In the genomic region with DNA sequence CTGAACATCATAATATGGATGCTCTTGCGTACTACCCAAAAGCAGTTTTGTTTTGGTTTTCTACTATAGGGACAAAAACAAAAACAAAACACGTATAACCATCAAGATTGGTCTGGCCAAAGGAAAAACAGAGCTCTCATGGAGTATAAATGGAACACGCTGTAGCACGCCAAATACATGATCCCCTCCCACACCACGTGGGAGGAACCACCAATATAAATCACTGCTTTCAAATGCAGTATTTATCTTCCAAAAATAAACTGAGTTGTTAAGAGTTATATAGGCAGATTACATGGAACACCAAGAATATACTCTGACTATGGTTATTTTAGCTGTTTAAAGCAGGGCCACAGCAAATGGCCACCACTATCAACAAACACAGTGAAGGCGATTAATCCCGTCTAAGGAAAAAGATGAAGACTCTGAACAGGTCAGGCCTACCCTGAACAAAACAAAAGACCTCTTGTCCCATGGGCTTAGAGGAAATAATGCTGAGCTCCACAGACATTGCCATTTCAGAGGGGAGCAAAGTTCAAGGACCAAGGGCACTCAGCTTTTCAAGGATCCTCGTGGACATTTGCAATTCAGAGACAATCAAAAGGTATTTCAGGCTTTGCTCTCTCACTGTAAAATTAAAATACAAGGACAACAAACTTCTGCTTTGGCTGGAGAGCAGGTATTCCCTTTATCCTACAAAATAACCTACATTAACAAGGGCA, we compare ENCODE assay signal across 20 mouse cellular contexts. TPM values are rescaled to one million over a fixed set of nuclear protein-coding genes. Genes with fewer than 3 reads are reported as not detected.
DNase-seq lines count a peak whose midpoint lies in the region; ATAC-seq and TF ChIP-seq lines count a peak whose summit lies in the region.
"Had no signal": no experiment of that assay in that cellular context is flagged by ENCODE, and none has a peak within 500 bp of the region (broad histone marks: within the 10 kb centered on the region; RNA-seq: fewer than 3 reads in every experiment).

No protein-coding gene starts in this region.

- WGBS in kidney, adult 2 months: 70% methylated on average over 8 of the region's 8 CpGs

- no peaks in the 10 kb centered on the region for H3K4me1 ChIP-seq in kidney, adult 2 months (ENCODE audit: control insufficient read depth, insufficient read depth, low read length)

- H3K27ac ChIP-seq in kidney, adult 2 months (ENCODE audit: insufficient read depth, low read depth, low read length): no peak overlapping the region
- H3K27ac ChIP-seq: forebrain, embryonic 15.5 days; hindbrain, embryonic 10.5 days; liver, embryonic 12.5 days; midbrain, embryonic 10.5 days; neural tube, embryonic 13.5 days had no signal

- no peak for TF ChIP-seq CTCF in kidney, adult 2 months (conservative IDR thresholded peaks at IDR 0.05; ENCODE audit: insufficient read depth, insufficient read length, low read depth, low read length)

- no peaks in the 10 kb centered on the region for H3K27me3 ChIP-seq in kidney, adult 2 months (replicated peaks; ENCODE audit: control insufficient read depth, insufficient read depth, low read length)
- H3K27me3 ChIP-seq: forebrain, embryonic 15.5 days; liver, embryonic 12.5 days; neural tube, embryonic 13.5 days had no signal

- H3K4me3 ChIP-seq in kidney, adult 2 months (ENCODE audit: insufficient read depth, low read depth, low read length): no peak overlapping the region
- H3K4me3 ChIP-seq: erythroblast, embryonic 14.5 days; forebrain, embryonic 15.5 days; hindbrain, embryonic 10.5 days; liver, embryonic 12.5 days; midbrain, embryonic 10.5 days; neural tube, embryonic 13.5 days had no signal

- no peak for ATAC-seq in erythroblast, adult 5-6 weeks (replicated peaks; ENCODE audit: low FRiP score, poor library complexity, severe bottlenecking)
- ATAC-seq: forebrain, embryonic 15.5 days; liver, embryonic 12.5 days had no signal

- peak; percentile 62 for DNase-seq in kidney, adult 2 months
- no peak for DNase-seq in kidney, postnatal 10 days
- DNase-seq in right cerebral cortex, adult 18-20 months: peak; percentile 53
- no peak for DNase-seq in right cerebral cortex, postnatal 4 days
- DNase-seq in brain, adult 2 months (ENCODE audit: low read depth, low spot score): peak; percentile 62
- DNase-seq in yolk sac, embryonic 10.5 days (ENCODE audit: low spot score): peak; percentile 27
- DNase-seq: adrenal gland, adult 2 months; B cell, adult 2 months; cerebellum, adult 11 months; cerebellum, postnatal 25 days; lung, embryonic 14.5 days; lung, postnatal 4 days; thymus, adult 18-20 months had no signal

- no peaks in the 10 kb centered on the region for H3K36me3 ChIP-seq in kidney, adult 2 months (ENCODE audit: control insufficient read depth, insufficient read depth, low read length)
- H3K36me3 ChIP-seq: forebrain, embryonic 15.5 days; neural tube, embryonic 13.5 days had no signal

- no peak for TF ChIP-seq POLR2A in kidney, adult 2 months (IDR thresholded peaks at IDR 0.05; ENCODE audit: low read depth, low read length)

RNA-seq across cellular contexts. Expression of a gene that starts 30.7 kb away (rescaled TPM):
- polyA plus RNA-seq in kidney, adult 2 months (2012; rRNA removed): 16.2 and 19.7 TPM in 2 replicates
- total RNA-seq in erythroblast, adult 5-6 weeks (2015; ENCODE audit: low replicate concordance): 0.42 TPM in 1 of 2 replicates, not detected in the other
- total RNA-seq in erythroblast, adult 5-6 weeks (2017; ENCODE audit: low replicate concordance): 0.77 and 3.1 TPM in 2 replicates

Comparison
In these comparisons a context has a peak if more than half of its experiments do, and no peak if none do; other contexts are left out.
1. DNase-seq: peak in kidney, adult 2 months (single experiment), right cerebral cortex, adult 18-20 months (single experiment), brain, adult 2 months (single experiment) and yolk sac, embryonic 10.5 days (single experiment); none in kidney, postnatal 10 days (single experiment) and right cerebral cortex, postnatal 4 days (single experiment).